Mouse (Mus musculus): ENCODE data around the gene Zfp410.

Zfp410 gene

GRCm38 (mm10) chr12:84361555-84362489 lies 45.2 kb downstream of the Zfp410 start, which contains the start of the genes Coq6 and Fam161b:
Gene Coq6, plus strand, starts transcription at chr12:84361657.
Gene Fam161b, minus strand, starts transcription at chr12:84361833.
- DNase-seq (ENCODE audit: low read depth, low spot score), result peak; percentile 98

GRCm38 (mm10) chr12:84362872-84363271 lies 46.2 kb downstream of the Zfp410 start:
- no peak for DNase-seq (ENCODE audit: low read depth, low spot score)

- DNase-seq (ENCODE audit: low read depth, low spot score), result no peak
Observed at GRCm38 (mm10) chr12:84364291-84364690, 47.6 kb downstream of the Zfp410 start.

- no peak for DNase-seq (ENCODE audit: low read depth, low spot score)
Observed at GRCm38 (mm10) chr12:84365137-84365536, 48.5 kb downstream of the Zfp410 start.

- peak; percentile 19 for DNase-seq (ENCODE audit: low read depth, low spot score)
Observed at GRCm38 (mm10) chr12:84366971-84367370, 50.3 kb downstream of the Zfp410 start.

- no peak for DNase-seq (ENCODE audit: low read depth, low spot score)
Observed at GRCm38 (mm10) chr12:84371647-84372046, 55.0 kb downstream of the Zfp410 start.

- no peak for DNase-seq (ENCODE audit: low read depth, low spot score)
Observed at GRCm38 (mm10) chr12:84373831-84374481, 57.3 kb downstream of the Zfp410 start.

GRCm38 (mm10) chr12:84382369-84382768 lies 65.7 kb downstream of the Zfp410 start:
- no peak for DNase-seq (ENCODE audit: low read depth, low spot score)

- no peak for DNase-seq (ENCODE audit: low read depth, low spot score)
Observed at GRCm38 (mm10) chr12:84384644-84385081, 68.0 kb downstream of the Zfp410 start.

- no peak for DNase-seq (ENCODE audit: low read depth, low spot score)
Observed at GRCm38 (mm10) chr12:84385408-84385807, 68.8 kb downstream of the Zfp410 start.

GRCm38 (mm10) chr12:84388097-84388496 lies 71.4 kb downstream of the Zfp410 start:
- DNase-seq (ENCODE audit: low read depth, low spot score), result no peak

GRCm38 (mm10) chr12:84388774-84389400 lies 72.2 kb downstream of the Zfp410 start:
- DNase-seq (ENCODE audit: low read depth, low spot score), result no peak

GRCm38 (mm10) chr12:84390336-84390735 lies 73.7 kb downstream of the Zfp410 start:
- no peak for DNase-seq (ENCODE audit: low read depth, low spot score)

GRCm38 (mm10) chr12:84392681-84393080 lies 76.0 kb downstream of the Zfp410 start:
- DNase-seq (ENCODE audit: low read depth, low spot score), result no peak
